Mouse (Mus musculus) layer of hippocampus, postnatal 14 days (tissue): ENCODE results near the gene Cdca7l. TPM values are rescaled to one million over a fixed set of nuclear protein-coding genes. Genes with fewer than 3 reads are reported as not detected.

ENCODE experiments used
- DNase-seq, 2 experiments: peaks; one replicate each; pipeline ENCODE4 v3.0.0; 2021 to 2022; ENCODE audit warnings: low spot score in 2 of 2, mixed read lengths in 1 of 2
- total RNA-seq, 2 experiments: library from RNA; stranded (reverse); gene quantifications; 2 replicates each; pipeline ENCODE4 v1.2.3; 2021

Cdca7l gene
- total RNA-seq, 2 experiments from 2014 or later: 1.1 to 1.2 TPM

DNA sequence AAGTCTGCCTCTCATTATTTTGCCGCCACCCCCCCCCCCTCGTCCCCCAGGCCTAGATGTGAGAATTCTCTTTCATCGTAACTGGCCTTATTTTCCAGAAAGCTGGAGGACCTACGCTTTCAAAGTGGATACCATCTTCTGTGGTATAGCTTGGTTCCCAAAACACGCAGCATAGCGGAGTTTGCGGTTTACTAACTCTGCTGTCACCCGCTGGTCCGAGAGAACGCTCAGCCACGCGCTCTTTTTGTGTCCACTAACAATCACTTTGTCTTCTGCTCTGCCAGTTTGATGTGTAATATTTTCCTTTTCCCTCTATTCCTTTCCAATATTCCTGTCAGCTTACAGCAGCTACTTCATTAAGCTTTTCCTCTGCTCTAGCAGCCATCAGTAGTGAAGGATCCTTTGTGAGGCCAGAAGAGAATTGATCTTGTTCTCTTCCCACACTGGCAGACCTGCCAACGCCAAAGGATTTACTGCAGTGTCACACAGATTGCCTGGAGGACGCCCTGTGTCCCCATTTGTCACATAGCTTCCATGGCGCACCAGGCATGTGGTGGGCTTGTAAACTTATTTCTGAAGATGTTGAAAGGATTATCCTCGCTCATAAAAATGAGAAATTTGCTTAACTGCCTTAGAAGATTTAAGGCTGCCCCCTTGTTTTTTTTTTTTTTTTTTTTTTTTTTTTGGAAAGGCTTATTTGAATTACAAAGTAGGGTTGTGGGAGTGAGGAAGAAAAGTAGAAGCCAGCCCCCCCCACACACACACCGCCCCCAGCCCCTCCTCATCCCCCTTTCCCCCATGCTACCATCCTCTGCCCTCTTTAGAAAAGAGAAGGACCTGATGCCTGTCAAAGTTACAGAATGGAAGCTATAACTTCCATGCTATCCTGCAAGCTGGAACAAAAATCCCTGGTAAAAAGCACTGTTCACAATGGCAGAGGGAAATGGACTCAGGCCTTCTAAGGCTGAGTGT lies 4.6 kb downstream of the Cdca7l start:
- no peak for DNase-seq

DNA sequence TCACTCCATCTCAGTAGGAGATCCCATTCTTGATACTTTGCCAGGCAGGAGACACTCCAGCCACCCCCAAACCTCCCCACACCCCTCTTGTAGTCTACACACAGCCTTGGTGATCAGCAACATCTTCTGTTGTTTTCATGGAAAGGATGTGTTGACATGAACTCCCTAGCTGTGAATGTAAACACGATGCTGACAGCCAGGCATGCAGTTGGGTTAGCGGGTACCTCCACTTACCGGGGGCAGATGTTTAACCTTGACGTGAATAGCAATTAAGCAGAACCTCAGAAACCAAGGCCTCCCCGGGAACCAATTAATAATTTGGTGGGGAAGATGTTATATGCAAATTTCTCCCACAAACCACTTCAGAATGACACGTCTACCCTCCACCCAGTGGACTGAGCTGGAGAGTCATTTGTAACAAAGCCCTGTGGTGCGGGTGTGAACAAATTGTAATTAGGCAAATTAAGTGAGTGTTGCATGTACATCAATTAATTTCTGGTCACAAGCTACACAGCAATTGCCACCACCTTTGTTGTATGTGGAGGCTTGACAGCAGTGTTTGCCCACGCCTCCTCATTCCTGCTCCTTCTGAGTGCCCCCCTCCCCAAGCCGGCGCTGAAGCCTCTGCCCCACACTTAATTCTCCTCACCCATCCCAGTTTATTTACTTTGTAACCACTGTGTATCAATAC lies 5.4 kb downstream of the Cdca7l start:
- no peak for DNase-seq

DNA sequence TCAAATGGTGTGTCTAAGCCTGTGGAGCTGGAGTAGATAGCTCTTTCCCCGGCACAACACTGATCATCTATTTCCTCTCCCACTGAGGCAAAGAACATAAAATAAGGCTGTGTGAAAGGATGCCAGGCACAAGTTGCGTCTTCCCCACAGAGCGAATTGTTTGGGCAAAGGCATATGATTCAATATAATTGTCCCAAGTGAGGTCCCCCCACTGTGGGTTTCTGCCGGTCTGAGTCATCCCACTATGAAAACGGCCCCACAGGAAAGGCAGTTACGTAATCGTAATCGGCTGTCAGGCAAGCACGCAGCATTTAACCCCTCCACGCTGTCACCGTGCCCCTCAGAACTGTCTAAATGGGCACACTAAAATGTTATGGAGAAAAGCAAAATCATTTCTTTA lies 6.0 kb downstream of the Cdca7l start:
- DNase-seq: no peak

DNA sequence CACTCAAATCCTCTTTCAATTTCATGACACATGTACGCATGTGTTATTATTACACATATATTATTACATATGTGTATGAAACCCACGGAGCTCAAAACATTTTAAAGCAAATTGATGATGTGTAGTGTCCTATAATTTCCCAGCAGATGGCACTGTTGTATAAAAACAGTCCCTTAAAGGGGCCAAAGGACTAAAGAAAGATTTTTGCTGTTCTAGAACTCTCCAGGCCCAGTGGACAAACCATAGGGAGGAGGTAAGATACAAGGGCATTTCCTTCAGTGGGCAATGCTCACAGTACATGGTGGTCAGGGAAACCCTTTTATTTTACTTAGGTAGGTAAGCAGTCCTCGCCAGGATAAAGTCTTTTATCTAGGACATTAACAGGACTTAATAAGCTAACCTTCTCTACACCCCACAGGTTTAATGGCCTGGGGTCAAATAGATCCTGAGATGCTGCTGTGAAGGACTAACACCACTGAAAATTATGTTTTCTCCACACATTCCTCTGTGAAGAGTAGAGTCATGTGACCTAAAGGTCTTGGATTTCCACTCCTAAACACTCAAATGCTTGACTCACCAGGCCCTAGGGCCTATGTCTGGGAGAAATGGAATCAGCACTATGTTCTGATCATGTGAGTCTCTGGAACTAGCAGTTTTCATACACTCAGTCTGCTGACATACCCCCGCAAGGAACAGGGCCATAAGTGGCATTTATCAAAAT lies 16.2 kb downstream of the Cdca7l start:
- DNase-seq: no peak

DNA sequence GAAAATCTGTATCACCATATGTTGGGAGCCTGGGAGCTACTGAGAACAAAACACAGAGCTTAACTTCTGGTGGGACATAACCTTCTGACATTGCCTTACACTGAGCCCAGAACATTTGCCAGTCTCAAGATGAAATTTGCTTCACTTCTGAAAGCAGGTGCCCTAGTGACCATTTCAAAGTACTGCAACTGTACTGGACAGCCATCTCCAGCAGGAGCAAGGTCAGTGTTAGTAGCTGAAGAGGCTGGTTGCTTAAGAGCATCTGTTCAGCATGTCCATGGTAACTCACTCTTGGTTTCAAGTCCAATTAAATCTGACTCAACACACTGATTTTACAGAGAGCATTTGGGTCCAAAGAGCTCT lies 16.8 kb downstream of the Cdca7l start:
- DNase-seq: no peak

DNA sequence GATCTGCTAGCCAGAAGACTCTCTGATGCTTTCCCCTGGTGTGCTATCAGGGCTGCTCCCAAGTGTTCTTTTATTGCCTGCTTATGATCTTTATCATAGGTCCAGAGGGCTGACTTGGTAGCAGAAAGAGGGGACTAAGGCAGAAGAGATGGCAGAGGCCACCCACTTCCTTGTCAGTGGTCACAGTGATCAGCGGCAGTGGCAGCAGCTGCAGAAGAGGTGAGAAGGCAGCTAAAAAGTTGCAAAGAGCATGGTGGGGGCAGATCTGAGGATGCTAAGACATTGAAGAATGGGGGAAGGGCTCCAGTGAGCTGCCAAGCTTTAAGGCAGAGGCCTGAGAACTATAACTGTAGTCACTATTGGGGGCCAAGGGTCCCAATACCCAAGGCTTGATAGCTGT lies 17.3 kb downstream of the Cdca7l start:
- DNase-seq: no peak

DNA sequence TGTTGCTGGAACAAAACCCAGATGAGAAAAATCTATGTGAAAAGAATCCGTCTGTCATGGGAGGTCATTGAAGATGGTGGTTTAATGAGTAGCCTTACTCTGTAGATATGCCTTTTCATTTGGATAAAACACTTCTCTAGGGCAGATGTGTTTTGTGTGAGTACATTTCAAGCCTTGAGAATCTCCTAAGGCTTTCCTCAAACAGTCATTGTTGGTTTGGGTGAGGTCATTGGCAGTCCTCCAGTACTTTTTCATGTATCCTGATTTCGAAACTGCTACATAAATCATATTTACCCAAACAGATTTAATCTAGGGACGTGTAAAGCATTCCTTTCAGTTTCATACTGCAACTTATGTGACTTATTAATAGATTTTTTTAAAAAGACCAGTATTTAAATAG lies 24.3 kb downstream of the Cdca7l start:
- DNase-seq: no peak

DNA sequence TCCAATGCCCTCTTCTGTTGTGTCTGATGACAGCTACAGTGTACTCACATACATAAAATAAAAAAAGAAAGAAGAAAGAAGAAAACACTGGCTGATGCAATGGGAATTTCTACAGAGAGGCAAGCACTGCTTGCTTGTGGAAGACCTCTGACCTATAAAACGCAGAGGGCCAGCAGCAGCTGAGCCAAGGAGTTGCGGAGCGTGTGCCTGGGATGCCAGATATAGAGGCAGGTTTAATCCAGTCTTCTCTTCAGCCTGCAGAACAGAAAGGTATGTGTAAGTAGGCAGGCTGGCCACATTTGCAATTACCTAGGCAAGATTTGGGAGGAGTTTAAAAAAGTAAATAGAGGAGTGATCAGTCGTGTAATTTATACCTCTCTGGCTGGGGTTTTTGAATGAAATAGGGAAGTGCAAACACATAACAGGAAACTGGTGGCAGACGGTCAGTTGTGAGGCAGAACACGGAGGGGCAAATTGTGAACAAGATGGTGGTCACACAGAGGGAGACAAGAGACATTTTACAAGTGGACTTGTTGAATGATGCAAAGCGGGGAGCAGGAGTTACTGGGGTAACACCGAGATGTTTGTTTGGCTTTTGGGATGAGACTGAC lies 27.4 kb downstream of the Cdca7l start:
- DNase-seq: no peak

DNA sequence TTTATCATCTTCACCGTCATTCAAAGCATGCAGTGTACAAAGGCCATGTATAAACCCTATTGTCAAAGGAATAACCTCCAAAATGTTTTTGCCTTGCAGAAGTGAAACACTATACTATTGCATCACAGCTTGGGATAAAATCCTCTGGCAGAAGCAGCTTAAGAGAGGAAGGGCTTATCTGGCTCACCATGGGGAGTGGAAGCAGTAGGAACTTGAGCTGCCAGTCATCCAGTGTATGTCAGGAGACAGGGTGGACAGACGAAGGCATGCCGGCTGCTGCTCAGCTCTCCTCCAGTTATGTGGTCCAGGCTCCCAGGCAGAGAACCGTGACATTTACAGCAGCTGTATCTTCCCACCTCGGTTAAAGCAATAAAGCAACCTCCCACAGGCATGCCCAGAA lies 28.1 kb downstream of the Cdca7l start:
- DNase-seq: no peak

DNA sequence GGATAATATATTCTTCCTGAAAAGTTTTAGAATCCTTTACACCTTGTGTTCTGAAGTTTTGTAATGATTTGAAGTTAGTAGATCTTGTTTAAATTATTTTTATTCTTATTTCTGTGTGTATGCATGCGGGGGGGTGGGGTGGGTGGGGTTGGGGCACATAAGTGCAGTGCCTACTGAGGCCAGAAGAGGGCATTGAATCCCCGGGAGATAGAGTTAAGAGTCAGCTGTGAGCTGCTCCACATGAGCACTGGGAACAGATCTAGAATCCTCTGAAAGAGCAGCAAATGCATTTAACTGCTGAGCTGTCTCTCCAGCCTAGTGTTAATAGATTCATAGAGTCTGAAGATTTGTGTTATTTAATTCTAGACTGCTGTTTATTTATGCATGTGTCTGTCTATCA lies 30.6 kb downstream of the Cdca7l start:
- DNase-seq: no peak

DNA sequence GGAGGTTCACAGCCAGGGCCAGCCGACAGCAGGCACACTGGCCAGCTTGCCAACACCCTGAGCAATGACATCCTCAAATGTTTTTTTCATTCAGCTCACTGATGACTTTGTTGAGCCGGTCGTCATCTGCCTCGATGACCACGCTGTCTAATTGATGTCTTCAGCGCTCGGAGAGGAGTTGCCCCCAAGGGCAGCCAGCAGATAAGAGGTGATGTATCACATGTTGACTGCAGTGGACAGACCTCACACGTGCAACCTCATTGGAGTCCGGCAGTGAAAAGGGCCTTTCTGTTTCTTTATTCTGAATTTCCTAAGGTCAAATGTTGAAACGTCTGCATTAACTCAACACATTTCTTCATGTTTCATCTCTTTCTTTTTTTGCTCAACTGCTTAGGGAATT lies 31.3 kb downstream of the Cdca7l start:
- DNase-seq: no peak

DNA sequence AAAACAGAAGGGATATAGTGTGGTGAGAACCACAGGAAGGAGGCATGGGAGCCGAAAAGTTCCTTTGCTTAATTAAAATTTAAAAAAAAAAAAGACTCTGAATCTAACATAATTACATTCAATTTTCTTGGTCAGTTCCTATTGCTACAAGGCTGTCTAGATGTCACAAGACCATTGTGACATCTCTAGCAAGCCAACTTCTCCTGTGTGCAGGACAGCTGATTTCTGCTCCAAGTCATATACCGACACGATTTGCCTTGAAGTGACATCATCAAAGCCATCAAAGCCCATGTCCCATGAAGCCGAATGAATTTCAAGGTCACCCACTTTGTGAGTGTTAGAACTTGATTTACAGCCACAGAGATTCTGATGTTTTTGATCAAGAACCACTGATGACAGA lies 33.3 kb downstream of the Cdca7l start:
- no peak for DNase-seq

DNA sequence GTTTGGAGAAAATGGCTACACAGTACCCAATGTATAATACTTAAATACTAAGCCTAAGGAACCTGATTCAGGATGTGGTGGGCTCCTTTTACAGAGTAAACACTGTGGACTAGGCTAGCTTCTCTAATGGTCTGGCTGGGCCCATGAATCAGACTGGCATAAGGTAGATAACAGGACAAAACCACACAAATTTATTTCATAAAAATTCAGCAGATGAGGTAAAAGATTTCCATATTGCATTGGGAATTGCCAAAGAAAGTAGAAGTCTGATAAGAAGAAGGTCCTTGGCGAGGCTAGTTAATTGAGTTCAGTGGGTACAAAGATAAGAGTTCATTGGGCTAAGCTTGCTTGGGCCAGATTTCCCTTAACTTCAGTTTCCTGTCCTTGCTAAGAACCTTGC lies 36.6 kb downstream of the Cdca7l start:
- no peak for DNase-seq

DNA sequence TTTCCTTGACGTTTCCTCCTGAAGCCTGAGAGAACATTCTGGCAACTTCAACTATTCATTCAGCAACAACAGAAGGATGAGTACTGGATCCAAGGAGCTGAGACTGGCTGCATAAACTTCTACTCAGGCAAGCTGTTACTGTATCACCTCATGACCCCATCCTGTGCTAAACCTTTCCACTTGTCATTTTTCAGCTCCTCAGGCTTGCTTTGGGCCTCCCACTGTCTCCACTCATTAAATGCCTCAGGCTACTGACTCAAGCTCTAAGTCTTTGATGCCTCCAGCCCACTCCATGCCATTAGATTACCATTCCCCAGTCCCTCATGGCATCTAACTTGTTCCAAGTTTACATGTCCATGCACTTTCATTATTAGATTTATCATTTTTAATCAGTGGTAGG lies 38.6 kb downstream of the Cdca7l start:
- DNase-seq: no peak

DNA sequence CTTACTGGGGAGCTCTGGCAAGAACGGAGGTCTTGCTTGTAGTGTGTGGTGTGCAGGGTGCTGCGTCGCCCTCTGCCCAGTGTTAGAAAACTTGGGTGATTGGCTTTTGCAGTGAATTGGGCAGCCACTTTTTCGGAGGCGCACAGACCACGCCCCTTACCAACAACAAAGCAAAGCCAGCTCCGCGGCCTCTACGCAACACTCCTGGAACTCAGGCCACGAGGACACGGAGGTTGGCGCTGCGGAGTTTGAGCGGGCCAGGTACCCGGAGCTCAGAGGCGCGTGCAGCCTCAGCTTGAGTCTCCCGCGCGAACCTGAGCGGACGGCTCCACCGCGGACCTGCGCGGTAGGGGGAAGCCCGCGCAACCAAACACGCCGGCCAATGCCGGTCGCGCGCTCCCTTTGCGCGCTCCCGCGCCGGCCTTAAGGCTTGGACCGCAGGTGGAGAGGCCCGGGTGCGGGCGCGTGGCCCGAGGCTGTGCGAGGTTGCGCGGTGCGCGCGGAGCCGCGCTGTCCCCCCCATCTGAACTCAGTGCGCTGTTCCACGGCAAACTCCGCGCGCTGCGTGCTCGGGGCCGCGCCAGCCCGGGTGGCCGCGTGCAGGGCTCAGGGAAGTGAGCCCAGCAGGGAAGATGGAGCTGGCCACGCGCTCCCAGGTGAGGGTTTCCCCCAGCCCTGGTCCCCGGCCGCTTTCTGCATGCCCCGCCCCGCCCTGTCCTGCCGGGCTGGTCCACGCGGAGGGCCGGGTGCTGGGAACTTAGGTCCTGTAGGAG lies 39.4 kb downstream of the Cdca7l start:
- DNase-seq: peak; percentile 30 to 61

DNA sequence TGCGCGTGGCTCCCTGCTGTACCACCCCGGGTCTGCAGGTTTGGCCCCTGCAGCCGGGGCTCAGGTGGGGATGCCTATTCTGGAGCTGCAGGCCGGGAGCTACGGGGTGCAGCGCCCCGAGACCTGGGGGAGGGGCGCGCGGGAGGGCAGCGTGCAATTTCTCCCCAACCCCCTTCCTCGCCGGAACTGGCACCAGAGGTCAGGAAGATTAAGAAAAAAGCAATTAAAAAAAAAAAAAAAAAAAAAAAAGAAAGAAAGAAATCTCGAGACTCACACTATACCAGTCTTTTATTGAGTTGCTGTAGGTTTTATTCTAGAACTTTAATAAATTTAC lies 40.0 kb downstream of the Cdca7l start:
- DNase-seq: no peak

DNA sequence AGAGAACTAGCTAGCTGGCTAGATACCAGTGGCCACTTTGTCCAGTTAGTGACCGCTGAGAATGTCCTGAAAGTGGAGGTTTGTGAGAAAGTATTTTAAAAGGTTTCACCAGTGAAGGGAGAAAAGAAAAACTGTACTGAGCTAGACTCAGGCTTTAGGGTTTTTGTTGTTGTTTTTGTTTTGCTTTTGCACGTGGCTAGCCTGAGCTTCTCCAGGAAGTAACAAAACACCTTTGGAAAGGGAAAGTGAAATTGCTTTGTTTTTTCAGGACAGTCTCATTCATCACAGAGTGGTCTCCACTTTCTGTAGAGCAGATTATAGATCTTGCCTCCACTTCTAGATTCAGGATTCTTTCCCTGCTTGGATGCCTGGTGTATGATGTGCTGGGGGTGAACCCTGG lies 40.8 kb downstream of the Cdca7l start:
- no peak for DNase-seq

DNA sequence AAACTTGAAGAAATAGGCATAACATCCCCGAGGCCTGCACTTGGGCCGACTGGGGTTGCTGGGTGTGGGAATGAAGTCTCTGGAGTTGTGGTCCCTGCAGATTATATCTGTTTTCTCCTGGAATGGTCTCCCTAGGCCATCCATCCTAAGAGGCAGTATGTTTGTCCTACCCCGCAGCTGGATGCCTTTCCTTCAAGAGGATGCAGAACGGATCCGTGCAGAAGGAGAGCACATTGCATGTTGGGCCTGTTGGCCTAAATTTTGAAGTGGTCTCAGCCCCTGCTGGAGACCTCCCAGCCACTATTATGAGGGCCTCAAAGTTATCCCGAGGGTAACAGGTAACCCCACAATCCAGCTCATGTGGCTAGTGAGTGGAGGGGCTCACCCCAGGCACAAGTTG lies 44.5 kb downstream of the Cdca7l start:
- no peak for DNase-seq

DNA sequence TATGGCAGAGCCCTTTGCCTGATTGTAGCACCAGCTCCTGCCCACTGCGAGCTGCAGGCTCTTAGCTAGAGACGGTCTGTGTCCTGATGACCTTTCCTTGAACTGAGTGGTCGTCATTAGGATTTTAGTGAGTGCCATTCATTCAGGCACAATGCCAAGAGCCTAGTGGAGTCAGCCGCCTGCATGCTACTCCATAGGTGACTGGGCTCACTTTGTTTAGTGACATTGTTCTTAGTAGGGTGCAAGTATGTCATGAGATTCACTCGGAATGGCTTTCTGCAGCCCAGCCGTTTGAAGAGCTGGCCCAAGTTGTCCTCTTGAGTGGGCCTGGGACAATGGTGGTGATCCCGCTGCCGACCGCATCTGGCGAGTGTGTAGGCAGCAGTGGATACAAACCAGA lies 46.4 kb downstream of the Cdca7l start:
- no peak for DNase-seq

DNA sequence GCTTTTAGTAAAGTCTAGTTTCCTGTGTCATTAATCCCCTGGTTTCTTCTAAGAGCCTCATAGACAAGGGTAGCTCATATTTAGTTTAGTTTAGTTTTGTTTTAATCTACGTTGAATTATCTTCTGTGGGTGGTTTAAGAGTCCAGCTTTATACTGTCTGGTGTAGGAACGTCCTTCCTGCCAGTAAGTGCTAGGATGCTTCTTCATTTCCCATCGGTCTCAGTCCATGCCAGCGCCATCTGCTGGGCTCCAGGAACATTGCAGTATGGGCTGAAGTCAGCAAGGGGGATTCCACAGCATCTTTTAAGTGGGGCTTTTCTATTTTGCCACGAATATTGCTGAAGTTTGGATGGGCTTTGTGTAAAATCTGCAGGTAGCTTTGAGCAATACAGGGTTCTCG lies 49.2 kb downstream of the Cdca7l start:
- peak; percentile 43 to 51 for DNase-seq

DNA sequence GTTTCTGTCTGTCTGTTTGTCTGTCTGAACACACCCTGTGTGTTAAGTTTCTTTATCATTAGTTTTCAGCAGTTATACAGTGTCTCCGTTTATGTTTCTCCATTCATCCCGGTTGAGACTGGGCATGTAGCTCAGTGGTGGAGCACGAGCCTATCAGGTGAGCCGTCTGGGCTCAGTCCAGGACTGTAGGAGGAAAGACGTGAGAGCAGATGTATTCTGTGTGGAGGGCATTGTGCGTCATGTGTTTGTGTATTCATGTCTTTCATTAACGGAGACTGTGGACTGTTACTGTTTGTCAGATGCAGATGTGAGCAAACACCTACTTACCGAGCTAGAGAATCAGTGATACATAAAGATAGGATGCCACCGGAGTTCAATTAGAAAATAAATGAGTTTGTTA lies 52.9 kb downstream of the Cdca7l start:
- DNase-seq: no peak
